Mouse (Mus musculus) hindbrain, embryonic 10.5 days (tissue): ENCODE data around the gene Mad2l1bp. TPM values are rescaled to one million over a fixed set of nuclear protein-coding genes. Genes with fewer than 3 reads are reported as not detected.

ENCODE experiments used
- DNase-seq: peaks from one replicate; pipeline ENCODE4 v3.0.0-alpha.2; 2017; ENCODE audit warnings: low spot score
- H3K27ac ChIP-seq: fragments of 300-500 bp; sonication (generic); 2 replicates; pipeline ENCODE4 v1.5.1; 2016; ENCODE audit warnings: mild to moderate bottlenecking, moderate library complexity
- H3K27me3 ChIP-seq: fragments of 300-500 bp; sonication (generic); 2 replicates; pipeline ENCODE4 v1.6.1; 2016; ENCODE audit warnings: mild to moderate bottlenecking; ENCODE audit not compliant: poor library complexity, insufficient read depth, severe bottlenecking
- H3K36me3 ChIP-seq: fragments of 300-500 bp; sonication (generic); 2 replicates; pipeline ENCODE4 v1.6.1; 2016; ENCODE audit warnings: mild to moderate bottlenecking, moderate library complexity
- H3K4me1 ChIP-seq: fragments of 300-500 bp; sonication (generic); replicated peaks from 2 replicates; pipeline ENCODE4 v1.6.1; 2016; ENCODE audit warnings: mild to moderate bottlenecking
- H3K4me3 ChIP-seq: fragments of 300-500 bp; sonication (generic); 2 replicates; pipeline ENCODE4 v1.5.1; 2016; ENCODE audit warnings: mild to moderate bottlenecking, moderate library complexity
- H3K9me3 ChIP-seq: fragments of 300-500 bp; sonication (generic); 2 replicates; pipeline ENCODE4 v1.6.1; 2016; ENCODE audit warnings: mild to moderate bottlenecking, moderate library complexity
- WGBS: fragments of 180-500 bp; shearing (Covaris S2); methylation state at CpG from one replicate; pipeline ENCODE4 v1.1.7; 2016; 5-methylcytosine and 5-hydroxymethylcytosine counted together
- polyA plus RNA-seq: library from polyadenylated mRNA; unstranded; fragments of >200 nt; fragmentation: Nextera tagmentation; extraction: Ambion mirVana; gene quantifications from 2 replicates; pipeline ENCODE4 v1.2.1, GENCODE M21; 2016

Gene Mad2l1bp
- polyA plus RNA-seq, 1 experiment from 2014 or later, result 38.7 TPM

DNA sequence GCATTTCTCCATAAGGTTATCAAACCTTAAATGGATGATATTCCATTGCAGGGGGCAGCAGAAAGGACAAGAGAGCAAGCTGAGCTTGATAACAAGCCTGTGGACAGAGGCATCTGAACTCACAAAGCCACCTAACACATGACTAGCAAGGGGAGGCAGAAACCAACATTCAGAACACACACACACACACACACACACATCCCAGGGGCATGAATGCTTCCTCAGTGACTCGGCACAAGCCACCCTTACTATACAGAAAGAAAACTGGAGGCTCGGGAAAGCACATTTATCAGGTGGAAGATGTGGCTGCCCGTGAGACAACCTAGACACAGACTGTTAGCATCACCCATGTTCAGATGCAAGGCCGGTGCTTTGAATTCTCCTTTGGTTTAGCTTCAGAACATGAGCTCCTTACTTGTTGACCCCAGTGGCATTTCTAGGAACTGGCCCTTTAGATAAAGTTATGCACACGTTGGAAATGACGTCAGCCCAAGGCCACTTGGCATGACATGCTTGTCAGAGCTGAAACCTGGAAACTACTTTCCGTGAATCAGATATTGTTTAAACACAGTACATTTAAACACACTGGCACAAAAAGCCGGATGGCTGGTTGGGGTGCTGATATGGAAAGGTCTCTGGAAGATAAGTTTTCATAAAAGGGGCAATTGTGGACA lies 14.7 kb downstream of the Mad2l1bp start:
- 85% methylated on average over 8 of the region's 8 CpGs for WGBS
- Histone ChIP-seq H3K36me3 (peaks cover 6% of the 10 kb centered on the region; the same call in 1 of the 2 replicates), H3K27ac (no peak overlapping the region), H3K4me1 (peaks cover 8% of the 10 kb centered on the region), H3K27me3 (peaks cover 7% of the 10 kb centered on the region; the same call in 1 of the 2 replicates), H3K9me3 (no peaks in the 10 kb centered on the region), H3K4me3 (no peak overlapping the region)
- no peak for DNase-seq

DNA sequence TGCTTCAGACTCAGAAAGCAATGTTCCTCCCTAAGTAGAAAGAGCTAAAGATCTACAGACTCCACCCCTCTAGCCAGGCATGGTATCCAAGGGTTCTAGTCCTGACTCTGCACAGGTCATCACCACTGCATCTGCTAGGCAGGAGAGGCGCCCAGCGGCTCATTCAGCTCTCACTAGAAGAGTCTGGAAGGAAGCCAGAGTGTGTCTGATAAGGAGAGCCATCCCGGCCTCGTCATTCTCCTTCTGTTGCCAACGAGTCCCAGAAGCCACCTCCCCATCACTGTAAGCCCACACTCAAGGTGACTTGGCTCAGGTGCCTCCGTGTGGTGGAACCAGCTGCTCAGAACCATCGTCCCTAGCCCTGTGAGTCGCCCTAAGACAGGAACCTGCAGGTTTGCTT lies 20.5 kb downstream of the Mad2l1bp start:
- no peak overlapping the region for H3K4me3 ChIP-seq
- H3K27ac ChIP-seq, result 0 out of 2 replicates have a peak overlapping the region, but pooled peaks have one; percentile 45
- H3K4me1 ChIP-seq, result peaks cover 7% of the 10 kb centered on the region
- whole genome bisulfite sequencing, result 71% methylated on average over 8 of the region's 8 CpGs
- no peaks in the 10 kb centered on the region for H3K9me3 ChIP-seq
- DNase-seq, result no peak
- H3K27me3 ChIP-seq, result 0 out of 2 replicates have a peak, but pooled peaks cover 2% of the 10 kb centered on the region
- peaks cover 29% of the 10 kb centered on the region for H3K36me3 ChIP-seq

DNA sequence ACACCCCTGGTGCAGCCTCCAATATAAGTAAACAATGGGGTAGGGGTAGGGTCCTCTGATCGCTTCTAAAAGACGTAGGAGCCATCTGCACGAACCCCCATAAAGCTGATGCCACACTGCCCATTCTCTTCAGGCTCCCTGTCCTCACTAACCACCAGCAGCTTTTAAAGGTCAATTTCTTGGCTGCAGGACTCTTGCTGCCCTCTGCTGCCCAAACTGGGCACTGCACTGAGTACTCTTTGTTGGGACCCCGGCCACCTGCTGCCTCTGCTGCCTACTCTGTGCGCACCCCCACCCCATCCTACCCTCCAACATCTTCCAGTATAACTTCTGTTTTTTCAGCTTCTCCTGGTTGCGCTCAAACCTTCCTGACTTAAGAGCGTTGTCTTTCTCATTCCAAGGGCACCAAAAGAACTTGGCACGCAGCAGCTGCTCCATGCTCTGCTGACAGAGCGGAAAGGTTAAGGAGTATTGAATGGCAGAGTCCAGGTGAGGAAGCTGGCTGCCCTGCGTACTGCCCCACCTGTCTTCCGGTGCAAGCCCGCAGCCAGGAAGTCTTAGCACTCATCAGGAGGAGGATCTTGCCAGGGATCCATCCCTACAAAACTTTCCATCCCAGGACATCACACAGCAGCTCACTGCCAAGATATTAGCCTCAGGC lies 21.2 kb downstream of the Mad2l1bp start:
- H3K4me3 ChIP-seq, result no peak overlapping the region; the same call in 1 of the 2 replicates
- H3K4me1 ChIP-seq, result peaks cover 7% of the 10 kb centered on the region
- no peaks in the 10 kb centered on the region for H3K9me3 ChIP-seq
- peaks cover 36% of the 10 kb centered on the region for H3K36me3 ChIP-seq
- peak; percentile 83 for DNase-seq
- H3K27me3 ChIP-seq, result 0 out of 2 replicates have a peak, but pooled peaks cover 2% of the 10 kb centered on the region
- H3K27ac ChIP-seq, result 0 out of 2 replicates have a peak overlapping the region, but pooled peaks have one; percentile 45
- 15% methylated on average over 12 of the region's 12 CpGs for whole genome bisulfite sequencing

DNA sequence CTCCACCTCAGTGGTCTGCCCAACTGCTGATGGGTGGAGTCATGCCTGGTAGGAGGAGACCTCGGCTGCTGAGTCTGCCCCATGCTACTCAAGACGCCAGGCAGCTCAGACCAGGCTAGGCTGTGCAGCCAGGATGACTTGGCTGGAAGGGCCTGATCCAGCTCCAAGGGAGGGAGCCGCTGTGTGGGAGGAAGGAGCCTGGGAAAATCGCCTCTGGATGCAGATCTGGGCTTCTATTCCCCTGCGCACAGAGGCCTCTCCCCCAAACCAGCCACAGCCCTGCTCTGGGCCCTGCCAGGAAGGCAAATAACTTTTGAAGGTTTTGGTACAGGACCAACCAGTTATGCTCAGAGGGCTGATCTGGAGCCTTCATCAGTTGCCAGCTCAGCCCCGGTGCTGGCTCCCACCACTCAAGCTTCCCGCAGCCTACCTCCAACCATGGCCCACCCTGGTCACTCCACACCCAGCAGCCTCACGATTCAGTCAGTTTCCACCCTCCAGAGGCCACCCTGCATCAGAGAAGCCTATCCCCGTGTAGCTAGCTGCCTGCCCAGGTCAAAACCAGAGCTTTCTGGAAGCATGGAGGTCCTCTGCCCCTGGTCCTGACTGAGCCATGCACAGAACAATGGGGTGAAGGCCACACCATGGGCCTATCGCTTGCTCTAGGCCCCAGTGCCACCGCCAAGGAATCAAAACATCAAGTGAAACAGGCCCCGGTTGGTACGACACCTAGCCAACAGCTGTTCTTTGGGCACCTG lies 23.4 kb downstream of the Mad2l1bp start:
- 82% methylated on average over 13 of the region's 13 CpGs for WGBS
- H3K4me3 ChIP-seq, result no peak overlapping the region
- no peak overlapping the region for H3K27ac ChIP-seq
- peaks cover 7% of the 10 kb centered on the region for H3K4me1 ChIP-seq
- 0 out of 2 replicates have a peak, but pooled peaks cover 2% of the 10 kb centered on the region for H3K27me3 ChIP-seq
- H3K9me3 ChIP-seq, result no peaks in the 10 kb centered on the region
- H3K36me3 ChIP-seq, result peaks cover 52% of the 10 kb centered on the region
- DNase-seq, result no peak

DNA sequence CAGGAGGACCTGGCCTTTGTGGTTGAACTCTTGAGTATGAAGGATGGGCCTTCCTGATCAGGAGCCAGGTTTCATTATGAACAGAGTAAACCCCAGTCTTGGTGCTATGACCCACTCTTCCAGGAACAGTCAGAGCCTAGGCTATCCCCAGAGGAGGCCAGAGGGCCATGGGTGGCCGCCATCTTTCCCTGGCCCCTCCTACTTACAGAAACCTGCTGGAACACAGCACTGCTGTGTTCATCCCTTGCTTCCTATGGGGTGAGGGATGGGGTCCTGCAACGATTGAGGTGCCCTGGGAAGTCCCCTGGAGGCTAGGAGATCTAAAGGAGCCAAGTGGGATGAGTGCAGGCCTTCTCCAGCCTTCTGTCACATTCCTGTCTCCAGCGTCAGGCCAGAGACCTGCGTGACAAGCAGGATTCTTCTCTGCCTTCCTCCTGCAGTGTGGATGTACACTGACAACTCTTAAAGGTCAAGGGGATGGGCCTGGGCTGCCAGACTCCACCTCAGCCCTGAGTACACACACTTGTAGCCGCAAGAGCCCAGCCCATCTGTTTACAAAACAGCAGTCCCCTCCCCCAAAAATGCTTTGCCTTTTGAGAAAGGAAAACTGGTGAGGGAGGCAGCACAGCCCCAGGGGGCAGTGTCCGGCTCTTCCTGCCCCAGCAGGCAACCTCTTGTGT lies 25.4 kb downstream of the Mad2l1bp start:
- Histone ChIP-seq H3K4me3 (no peak overlapping the region), H3K27me3 (0 out of 2 replicates have a peak, but pooled peaks cover 2% of the 10 kb centered on the region), H3K27ac (no peak overlapping the region), H3K9me3 (no peaks in the 10 kb centered on the region), H3K4me1 (peaks cover 7% of the 10 kb centered on the region), H3K36me3 (peaks cover 72% of the 10 kb centered on the region)
- no peak for DNase-seq
- 81% methylated on average over 6 of the region's 6 CpGs for WGBS

DNA sequence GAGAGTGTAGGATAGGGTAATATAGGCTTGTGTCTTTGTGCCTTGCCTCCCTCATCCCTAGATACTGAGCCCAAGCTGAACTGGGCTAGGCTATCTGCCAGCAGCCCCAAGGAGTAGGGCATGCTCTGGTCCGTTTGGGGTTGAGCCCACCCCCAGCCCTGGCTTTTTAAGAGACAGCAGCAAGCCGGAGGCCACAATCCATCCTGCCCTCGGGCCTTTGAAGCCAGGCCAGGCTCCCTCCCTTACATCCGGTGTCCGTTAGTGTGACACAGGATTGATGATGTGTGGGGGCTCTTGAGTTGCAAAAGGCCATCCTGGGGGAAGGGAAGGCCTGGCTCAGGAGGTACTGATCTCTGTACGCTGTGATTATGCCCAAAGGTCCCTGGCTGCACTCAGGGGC lies 26.7 kb downstream of the Mad2l1bp start:
- 88% methylated on average over 6 of the region's 6 CpGs for WGBS
- Histone ChIP-seq H3K4me1 (no peaks in the 10 kb centered on the region), H3K36me3 (peaks cover 86% of the 10 kb centered on the region)

DNA sequence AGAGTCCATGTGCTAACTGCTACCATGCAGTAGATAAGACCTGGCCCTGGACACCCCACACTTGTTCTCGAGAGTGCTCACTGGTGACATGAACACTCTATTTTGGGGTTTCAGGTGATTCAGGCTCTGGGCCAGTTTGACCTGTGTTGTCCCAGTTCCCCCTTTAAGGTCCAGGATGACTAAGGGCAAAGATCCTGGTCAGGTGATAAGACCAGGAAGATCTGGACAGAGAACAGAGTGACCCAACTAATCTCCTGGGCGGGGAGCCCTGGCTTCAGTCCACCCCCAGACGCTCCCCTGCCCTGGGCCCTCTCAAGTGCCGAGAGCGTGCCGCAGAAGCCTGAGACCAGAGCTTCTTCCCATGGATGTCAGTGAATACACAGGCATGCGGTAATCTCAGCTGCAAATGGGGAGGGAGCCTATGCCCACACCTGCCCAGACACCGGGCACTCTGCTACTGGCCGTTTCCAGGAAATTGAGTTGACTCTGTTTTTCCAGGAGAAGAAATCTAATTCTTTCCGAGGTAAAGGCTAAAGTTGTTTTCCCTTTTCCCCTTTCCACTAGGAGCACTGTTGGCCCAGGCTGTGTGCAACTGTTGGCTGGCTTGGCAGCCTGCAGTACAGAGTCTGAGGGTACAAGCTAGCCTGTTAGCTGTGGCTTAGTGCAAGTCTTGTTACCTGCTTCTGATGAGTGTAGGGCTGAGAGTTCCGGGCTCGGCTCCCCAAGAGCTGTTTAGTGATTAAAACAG lies 29.2 kb downstream of the Mad2l1bp start:
- peaks cover 91% of the 10 kb centered on the region for H3K36me3 ChIP-seq
- H3K9me3 ChIP-seq, result no peaks in the 10 kb centered on the region
- H3K27ac ChIP-seq, result no peak overlapping the region
- 92% methylated on average over 12 of the region's 12 CpGs for WGBS
- H3K4me1 ChIP-seq, result no peaks in the 10 kb centered on the region
- no peak for DNase-seq
- no peak overlapping the region for H3K4me3 ChIP-seq
- H3K27me3 ChIP-seq, result no peaks in the 10 kb centered on the region

More for the DNA sequence above, 26.7 kb downstream of the Mad2l1bp start:
- H3K27ac ChIP-seq, result no peak overlapping the region
- no peaks in the 10 kb centered on the region for H3K27me3 ChIP-seq
- no peaks in the 10 kb centered on the region for H3K9me3 ChIP-seq
- DNase-seq, result no peak
- no peak overlapping the region for H3K4me3 ChIP-seq

DNA sequence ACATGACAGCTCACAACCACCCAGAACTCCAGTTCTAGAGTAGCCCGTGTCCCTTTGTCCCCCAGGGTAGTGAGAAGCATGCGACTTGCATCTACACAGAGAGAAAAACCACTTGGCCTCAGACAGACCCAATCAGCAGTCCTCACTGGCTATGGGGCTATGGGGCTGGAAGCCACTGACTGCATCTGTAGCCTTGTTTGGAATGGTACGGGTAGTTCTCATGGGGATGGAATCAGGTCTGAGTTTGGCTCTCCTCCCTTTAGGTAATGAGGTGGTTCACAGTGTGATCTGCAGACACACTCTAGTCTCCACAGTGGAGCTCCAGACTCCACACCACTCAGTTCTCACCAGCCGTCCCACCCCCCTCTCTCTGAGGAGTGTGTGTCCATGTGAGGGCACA lies 30.1 kb downstream of the Mad2l1bp start:
- no peak overlapping the region for H3K27ac ChIP-seq
- H3K4me3 ChIP-seq, result no peak overlapping the region
- peaks cover 91% of the 10 kb centered on the region for H3K36me3 ChIP-seq
- no peaks in the 10 kb centered on the region for H3K9me3 ChIP-seq
- 97% methylated on average over 4 of the region's 4 CpGs for WGBS
- no peak for DNase-seq
- H3K4me1 ChIP-seq, result no peaks in the 10 kb centered on the region
- no peaks in the 10 kb centered on the region for H3K27me3 ChIP-seq

DNA sequence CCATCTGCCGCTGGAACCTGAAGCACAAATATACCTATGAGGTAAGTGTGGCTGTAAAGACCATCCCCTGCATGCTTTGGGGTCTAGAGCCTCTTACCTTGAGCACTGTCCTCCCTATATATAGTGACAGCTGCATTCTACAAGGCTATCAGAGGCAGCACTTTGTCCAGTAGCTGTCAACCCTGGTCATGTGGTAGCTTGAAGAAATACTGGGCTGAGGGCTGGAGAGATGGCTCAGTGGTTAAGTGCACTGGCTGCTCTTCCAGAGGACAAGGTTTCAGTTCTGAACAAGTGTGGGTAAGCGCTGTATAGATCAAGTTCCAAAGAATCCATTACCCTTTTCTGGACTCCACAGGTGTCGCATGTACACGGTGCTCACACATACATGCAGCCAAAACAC lies 30.6 kb downstream of the Mad2l1bp start:
- Histone ChIP-seq H3K9me3 (no peaks in the 10 kb centered on the region), H3K27ac (no peak overlapping the region), H3K4me3 (no peak overlapping the region), H3K4me1 (no peaks in the 10 kb centered on the region), H3K27me3 (no peaks in the 10 kb centered on the region), H3K36me3 (peaks cover 91% of the 10 kb centered on the region)
- DNase-seq, result no peak
- 96% methylated on average over 4 of the region's 4 CpGs for WGBS

DNA sequence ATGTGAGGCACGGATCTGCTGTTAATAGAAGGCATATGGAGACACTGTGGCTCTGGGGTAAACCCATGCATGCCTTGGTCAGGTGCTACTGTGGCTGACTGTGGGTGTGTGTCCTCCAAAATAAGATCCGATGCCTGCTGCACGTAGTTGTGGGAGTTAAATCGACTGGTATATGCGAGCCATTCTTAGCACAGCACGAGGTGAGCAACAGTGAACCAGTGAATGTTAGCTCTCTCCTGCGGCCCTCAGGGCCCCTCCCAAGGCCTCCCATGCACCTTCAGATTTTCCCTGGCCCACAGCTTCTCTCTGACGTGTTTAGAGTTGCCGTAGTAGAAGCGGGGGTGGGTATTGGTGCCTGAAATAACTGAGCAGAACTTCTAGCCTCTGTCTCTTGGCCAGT lies 33.7 kb downstream of the Mad2l1bp start:
- H3K9me3 ChIP-seq, result no peaks in the 10 kb centered on the region
- 92% methylated on average over 10 of the region's 10 CpGs for WGBS
- no peaks in the 10 kb centered on the region for H3K27me3 ChIP-seq
- H3K36me3 ChIP-seq, result peaks cover 77% of the 10 kb centered on the region
- no peak overlapping the region for H3K27ac ChIP-seq
- DNase-seq, result no peak
- H3K4me1 ChIP-seq, result peaks cover 4% of the 10 kb centered on the region; the same call in 1 of the 2 replicates
- no peak overlapping the region for H3K4me3 ChIP-seq

DNA sequence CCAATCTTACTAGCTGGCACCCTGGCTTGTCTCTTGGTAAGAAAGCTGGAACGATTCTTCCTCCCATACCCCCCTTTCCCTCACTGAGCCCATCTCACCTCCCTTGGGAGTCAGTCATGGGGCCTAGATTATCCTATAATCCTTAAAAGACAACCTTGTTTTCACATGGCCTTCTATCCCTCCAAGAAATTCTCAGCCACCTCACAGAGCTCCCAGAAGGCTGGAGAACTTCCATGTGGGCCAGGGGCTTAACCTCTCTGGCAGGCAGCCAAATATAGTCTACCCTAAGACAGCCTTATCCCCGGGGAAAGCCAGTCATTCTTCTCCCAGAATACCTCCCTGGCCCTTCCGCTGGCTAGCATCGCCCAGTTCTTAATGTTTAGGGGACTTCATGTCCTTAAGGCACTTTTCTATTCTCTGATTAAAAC lies 34.9 kb downstream of the Mad2l1bp start:
- Histone ChIP-seq H3K27me3 (no peaks in the 10 kb centered on the region), H3K36me3 (peaks cover 68% of the 10 kb centered on the region), H3K4me3 (no peak overlapping the region), H3K4me1 (peaks cover 6% of the 10 kb centered on the region; the same call in 1 of the 2 replicates), H3K9me3 (no peaks in the 10 kb centered on the region), H3K27ac (no peak overlapping the region)
- 94% methylated on average over 4 of the region's 4 CpGs for WGBS
- DNase-seq, result no peak
